Mouse (Mus musculus) E14TG2a.4 (cell line): ENCODE results near the gene Tm9sf2.

Source experiments
- H3K27me3 ChIP-seq: 2 replicates; pipeline ENCODE4 v1.6.1; 2014; ENCODE audit warnings: low read length, control low read depth; ENCODE audit not compliant: insufficient read depth
- H3K36me3 ChIP-seq: 2 replicates; pipeline ENCODE4 v1.6.1; 2014; ENCODE audit warnings: low read length, control low read depth; ENCODE audit not compliant: insufficient read depth
- H3K4me1 ChIP-seq: replicated peaks from 2 replicates; pipeline ENCODE4 v1.6.1; 2014; ENCODE audit warnings: low read depth, low read length, control low read depth
- H3K4me3 ChIP-seq: replicated peaks from 2 replicates; pipeline ENCODE4 v1.5.1; 2014; ENCODE audit warnings: mild to moderate bottlenecking, low read length
- H3K9me3 ChIP-seq: 2 replicates; pipeline ENCODE4 v1.6.1; 2014; ENCODE audit warnings: low read length, control low read depth
- CTCF ChIP-seq: conservative IDR thresholded peaks from 2 replicates; pipeline ENCODE4 v1.5.1; 2014; ENCODE audit warnings: low read length
- NANOG ChIP-seq: IDR thresholded peaks from 2 replicates; pipeline ENCODE4 v1.6.1; 2014; ENCODE audit warnings: borderline replicate concordance, low read length, mixed read lengths
- POU5F1 ChIP-seq: IDR thresholded peaks from 2 replicates; pipeline ENCODE4 v1.6.1; 2014; ENCODE audit warnings: low read length, borderline replicate concordance

Gene Tm9sf2

DNA sequence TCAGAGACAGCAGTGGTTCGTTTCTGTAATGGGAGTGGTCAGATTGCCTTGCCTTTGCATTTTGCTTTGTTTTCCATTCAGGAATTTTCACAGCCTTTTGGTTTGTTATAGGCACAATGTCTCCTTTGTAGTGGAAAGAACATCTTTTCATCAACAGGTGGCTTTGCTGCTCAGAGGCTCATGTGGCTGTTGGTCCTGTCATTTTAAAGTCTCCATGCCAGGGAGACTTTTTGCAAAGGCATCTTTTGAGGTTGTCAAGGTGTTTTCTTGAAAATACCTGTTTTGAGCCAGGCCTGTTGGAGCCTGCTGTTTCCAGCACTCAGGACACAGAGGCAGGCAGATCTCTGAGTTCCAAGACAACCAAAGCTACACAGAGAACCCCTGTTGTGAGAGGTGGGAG is 33.3 kb downstream of the Tm9sf2 start:
- Histone ChIP-seq H3K36me3 (peaks cover 78% of the 10 kb centered on the region), H3K4me1 (peaks cover 16% of the 10 kb centered on the region), H3K4me3 (no peak overlapping the region), H3K9me3 (no peaks in the 10 kb centered on the region), H3K27me3 (no peaks in the 10 kb centered on the region)
- TF ChIP-seq NANOG: no peak
- TF ChIP-seq CTCF: no peak
- no peak for TF ChIP-seq POU5F1

DNA sequence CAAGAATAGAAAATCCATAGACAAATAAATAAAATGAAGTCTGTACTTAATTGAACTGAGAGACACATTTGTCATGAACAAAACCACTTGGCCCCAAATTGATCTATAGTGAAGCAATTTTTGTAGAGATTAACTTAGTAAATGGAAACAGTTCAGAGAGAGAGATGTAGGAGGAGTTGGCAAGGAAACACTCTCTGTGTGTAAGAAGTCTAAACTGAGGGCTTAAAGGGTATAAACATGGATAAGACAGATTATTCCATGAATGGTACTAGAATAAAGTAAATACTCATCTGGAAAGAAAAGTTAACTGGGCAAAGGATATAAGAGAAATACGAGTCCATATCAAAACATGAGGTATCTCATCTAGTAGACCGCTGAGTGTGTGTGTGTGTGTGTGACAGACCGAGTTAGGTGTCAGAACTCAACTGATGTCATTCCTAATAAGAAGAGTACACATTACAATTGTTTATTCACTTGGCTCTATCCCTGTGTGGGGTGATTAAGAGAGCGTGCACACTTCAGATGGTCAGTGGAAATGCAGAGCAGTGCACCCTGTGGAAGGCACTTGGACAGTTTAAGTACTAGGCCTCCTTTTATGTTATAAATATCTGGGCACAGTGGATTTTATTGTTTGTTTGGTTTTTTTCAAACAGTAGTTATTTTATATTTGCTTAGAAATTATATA is 36.9 kb downstream of the Tm9sf2 start:
- peaks cover 16% of the 10 kb centered on the region for H3K4me1 ChIP-seq
- H3K4me3 ChIP-seq: no peak overlapping the region
- no peaks in the 10 kb centered on the region for H3K9me3 ChIP-seq
- TF ChIP-seq POU5F1 (no peak), CTCF (no peak), NANOG (no peak)
- H3K27me3 ChIP-seq: no peaks in the 10 kb centered on the region
- H3K36me3 ChIP-seq: peaks cover 94% of the 10 kb centered on the region

DNA sequence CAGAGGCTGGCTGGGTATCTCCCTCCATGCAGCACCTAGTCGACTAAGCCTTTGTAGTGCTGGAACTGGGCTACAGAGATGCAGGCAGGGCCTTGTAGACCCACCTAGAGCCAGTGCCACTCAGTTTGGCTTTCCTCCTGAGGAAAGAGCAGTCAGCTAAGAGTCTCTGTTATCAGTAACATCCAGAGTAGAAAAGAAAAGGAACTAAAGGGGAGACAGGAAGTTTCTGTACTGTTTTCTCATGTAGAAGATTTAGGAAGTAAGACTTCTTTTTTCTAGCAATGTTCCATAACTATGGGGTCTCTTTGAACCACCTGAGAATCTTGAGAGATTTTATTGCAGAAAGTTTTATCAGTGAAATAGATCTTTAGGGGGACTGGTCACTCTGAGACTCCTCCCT is 38.5 kb downstream of the Tm9sf2 start:
- H3K4me3 ChIP-seq: no peak overlapping the region
- peaks cover 5% of the 10 kb centered on the region for H3K4me1 ChIP-seq
- H3K36me3 ChIP-seq: peaks cover 99% of the 10 kb centered on the region
- no peaks in the 10 kb centered on the region for H3K27me3 ChIP-seq
- TF ChIP-seq NANOG (no peak), POU5F1 (no peak), CTCF (no peak)
- H3K9me3 ChIP-seq: no peaks in the 10 kb centered on the region

DNA sequence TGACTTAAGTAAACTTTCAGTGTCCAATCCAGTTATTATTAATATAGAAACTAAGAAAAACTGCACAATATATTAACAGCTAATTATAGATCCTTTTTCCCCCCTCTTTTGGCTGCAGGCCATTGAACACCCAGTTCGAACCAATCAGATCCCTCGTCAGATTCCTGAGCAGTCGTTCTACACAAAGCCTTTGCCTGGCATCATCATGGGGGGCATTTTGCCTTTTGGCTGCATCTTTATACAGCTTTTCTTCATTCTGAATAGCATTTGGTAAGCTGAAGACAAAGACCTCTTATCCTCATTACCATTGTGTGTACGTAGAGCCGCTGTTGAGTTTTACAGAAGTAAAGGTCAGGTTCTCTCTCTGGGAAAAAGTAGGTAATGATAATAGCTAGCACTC is 43.8 kb downstream of the Tm9sf2 start:
- H3K27me3 ChIP-seq: no peaks in the 10 kb centered on the region
- H3K9me3 ChIP-seq: no peaks in the 10 kb centered on the region
- TF ChIP-seq NANOG (no peak), POU5F1 (no peak), CTCF (no peak)
- H3K4me3 ChIP-seq: no peak overlapping the region
- H3K4me1 ChIP-seq: no peaks in the 10 kb centered on the region
- peaks cover 97% of the 10 kb centered on the region for H3K36me3 ChIP-seq

DNA sequence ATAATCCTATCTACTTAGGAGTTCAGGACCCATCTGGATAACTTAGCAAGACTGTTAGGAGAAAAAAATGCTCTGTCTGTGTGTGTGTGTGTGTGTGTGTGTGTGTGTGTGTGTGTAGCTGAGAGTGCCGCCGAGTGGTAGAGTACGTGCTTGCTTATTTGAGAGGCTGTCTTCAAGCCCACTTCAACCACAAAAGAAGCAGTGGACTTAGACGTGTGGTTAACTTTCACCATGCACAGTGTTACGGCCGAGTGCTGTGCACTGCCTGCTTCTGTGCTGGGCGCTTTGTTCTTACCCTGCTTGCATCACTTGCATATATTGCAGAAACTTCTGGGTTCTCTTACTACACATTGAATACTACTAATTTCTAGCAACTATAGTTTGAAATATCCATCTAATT is 50.9 kb downstream of the Tm9sf2 start:
- H3K4me3 ChIP-seq: no peak overlapping the region
- TF ChIP-seq CTCF (no peak), NANOG (no peak), POU5F1 (no peak)

DNA sequence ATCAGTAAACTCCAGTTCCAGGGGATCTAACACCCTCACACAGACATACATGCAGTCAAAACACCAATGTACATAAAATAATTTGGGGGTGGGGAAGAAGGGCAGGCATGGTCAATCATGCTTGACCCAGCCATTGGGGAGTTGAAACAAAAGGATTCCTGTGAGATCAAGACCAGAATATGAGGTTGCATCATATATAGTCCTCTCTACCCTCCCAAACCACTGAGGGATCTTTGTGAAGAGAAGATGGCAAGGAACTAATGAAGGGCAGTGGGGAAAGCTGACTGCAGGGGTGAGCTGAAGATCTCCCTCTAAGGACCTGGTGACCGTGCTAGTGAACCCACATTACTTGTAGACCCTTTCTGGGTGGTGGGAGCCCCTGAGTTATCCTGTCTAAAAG is 54.1 kb downstream of the Tm9sf2 start:
- no peaks in the 10 kb centered on the region for H3K4me1 ChIP-seq
- TF ChIP-seq POU5F1 (no peak), NANOG (no peak), CTCF (no peak)
- H3K36me3 ChIP-seq: peaks cover 36% of the 10 kb centered on the region
- no peaks in the 10 kb centered on the region for H3K9me3 ChIP-seq
- no peak overlapping the region for H3K4me3 ChIP-seq
- H3K27me3 ChIP-seq: no peaks in the 10 kb centered on the region

More for the DNA sequence above, 50.9 kb downstream of the Tm9sf2 start:
- Histone ChIP-seq H3K27me3 (no peaks in the 10 kb centered on the region), H3K4me1 (no peaks in the 10 kb centered on the region), H3K36me3 (peaks cover 68% of the 10 kb centered on the region), H3K9me3 (no peaks in the 10 kb centered on the region)

DNA sequence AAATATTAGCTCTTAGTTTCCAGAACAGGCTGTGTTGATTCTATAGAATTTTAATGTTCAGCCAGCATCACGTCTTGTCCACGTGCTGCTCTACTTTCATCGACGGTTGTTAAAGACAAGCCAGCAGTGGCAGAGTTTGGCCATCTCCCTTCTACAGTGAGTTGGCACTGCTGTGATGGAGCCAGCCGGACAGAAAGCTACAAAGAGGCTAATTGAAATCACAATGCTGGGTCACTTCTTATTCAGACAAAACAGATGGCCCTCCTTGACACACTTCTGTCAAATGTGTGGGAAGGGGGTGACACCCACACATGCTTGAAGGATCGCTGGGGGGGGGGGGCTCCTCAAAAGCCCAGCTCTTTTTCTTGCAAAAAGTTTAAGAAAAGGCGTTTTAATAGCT is 62.1 kb downstream of the Tm9sf2 start:
- Histone ChIP-seq H3K4me1 (peaks cover 23% of the 10 kb centered on the region), H3K9me3 (no peaks in the 10 kb centered on the region), H3K36me3 (no peaks in the 10 kb centered on the region), H3K27me3 (peaks cover 7% of the 10 kb centered on the region), H3K4me3 (no peak overlapping the region)
- TF ChIP-seq POU5F1: no peak
- TF ChIP-seq NANOG: no peak
- TF ChIP-seq CTCF: no peak

DNA sequence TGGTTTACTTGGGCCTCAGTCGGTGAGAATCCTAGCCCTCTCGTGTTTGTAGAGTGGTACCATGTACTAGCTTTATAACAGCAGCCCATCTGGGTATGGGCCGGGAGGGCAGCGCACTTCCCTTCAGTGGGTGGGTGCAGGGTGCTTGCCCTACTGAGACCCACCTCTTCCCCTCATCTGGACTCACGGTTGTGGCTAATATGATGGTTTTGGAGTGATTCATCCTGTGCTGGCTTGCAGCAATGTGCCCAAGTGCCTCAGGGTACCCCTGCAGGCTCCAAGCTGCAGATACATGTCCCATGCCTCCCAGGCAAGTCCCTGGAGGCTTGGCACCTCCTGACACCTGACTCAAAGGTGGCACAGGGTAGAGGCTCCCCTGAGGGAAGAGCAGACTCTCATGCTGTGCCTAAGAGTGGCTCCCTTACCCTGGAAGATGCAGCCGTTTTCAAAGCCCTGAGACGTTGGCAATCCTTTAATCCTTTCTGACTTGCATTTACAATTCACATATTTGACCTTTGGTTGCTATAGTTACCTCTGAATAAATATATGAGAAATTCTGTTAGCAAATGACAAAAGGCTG is 63.5 kb downstream of the Tm9sf2 start:
- TF ChIP-seq CTCF: no peak
- TF ChIP-seq NANOG: no peak
- no peak for TF ChIP-seq POU5F1
- Histone ChIP-seq H3K4me3 (no peak overlapping the region), H3K27me3 (peaks cover 12% of the 10 kb centered on the region), H3K9me3 (no peaks in the 10 kb centered on the region), H3K4me1 (peaks cover 23% of the 10 kb centered on the region), H3K36me3 (no peaks in the 10 kb centered on the region)

DNA sequence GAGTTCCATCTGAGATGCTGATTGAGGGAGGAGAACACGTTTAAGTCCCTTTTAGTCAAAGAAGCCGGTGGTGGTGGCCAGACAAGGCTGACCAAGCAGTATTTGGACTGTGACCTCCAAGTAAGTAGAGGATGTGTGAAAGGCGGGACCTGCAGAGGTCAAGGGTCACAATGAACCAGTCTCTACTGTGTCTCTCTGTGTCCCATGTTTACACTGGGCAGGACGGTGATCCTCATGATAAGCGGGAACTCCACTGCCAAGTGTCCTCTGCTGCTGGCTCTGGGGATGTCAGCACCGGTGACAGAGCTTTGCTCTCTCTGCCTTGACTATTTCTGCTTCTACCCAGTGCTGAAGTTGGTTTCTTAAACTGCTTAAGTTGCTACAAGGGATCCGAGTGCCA is 64.2 kb downstream of the Tm9sf2 start:
- Histone ChIP-seq H3K27me3 (peaks cover 12% of the 10 kb centered on the region), H3K4me1 (peaks cover 23% of the 10 kb centered on the region), H3K36me3 (no peaks in the 10 kb centered on the region), H3K4me3 (no peak overlapping the region), H3K9me3 (no peaks in the 10 kb centered on the region)
- TF ChIP-seq POU5F1 (no peak), NANOG (no peak), CTCF (no peak)
